Mouse (Mus musculus) spleen, adult 10 weeks (tissue): ENCODE data around the gene Abce1. TPM values are rescaled to one million over a fixed set of nuclear protein-coding genes. Genes with fewer than 3 reads are reported as not detected.

Experiments
- polyA plus RNA-seq: library from polyadenylated mRNA; stranded (reverse); fragments of 350-450 nt; fragmentation: Illumina TruSeq; extraction: RNeasy Lipid Tissue Mini Kit (QIAGEN cat#74804); gene quantifications from one replicate; pipeline ENCODE4 v1.2.3, GENCODE M21; 2015; ENCODE audit warnings: low replicate concordance; ENCODE audit not compliant: insufficient read depth

The Abce1 gene
- polyA plus RNA-seq, result 142 TPM

DNA sequence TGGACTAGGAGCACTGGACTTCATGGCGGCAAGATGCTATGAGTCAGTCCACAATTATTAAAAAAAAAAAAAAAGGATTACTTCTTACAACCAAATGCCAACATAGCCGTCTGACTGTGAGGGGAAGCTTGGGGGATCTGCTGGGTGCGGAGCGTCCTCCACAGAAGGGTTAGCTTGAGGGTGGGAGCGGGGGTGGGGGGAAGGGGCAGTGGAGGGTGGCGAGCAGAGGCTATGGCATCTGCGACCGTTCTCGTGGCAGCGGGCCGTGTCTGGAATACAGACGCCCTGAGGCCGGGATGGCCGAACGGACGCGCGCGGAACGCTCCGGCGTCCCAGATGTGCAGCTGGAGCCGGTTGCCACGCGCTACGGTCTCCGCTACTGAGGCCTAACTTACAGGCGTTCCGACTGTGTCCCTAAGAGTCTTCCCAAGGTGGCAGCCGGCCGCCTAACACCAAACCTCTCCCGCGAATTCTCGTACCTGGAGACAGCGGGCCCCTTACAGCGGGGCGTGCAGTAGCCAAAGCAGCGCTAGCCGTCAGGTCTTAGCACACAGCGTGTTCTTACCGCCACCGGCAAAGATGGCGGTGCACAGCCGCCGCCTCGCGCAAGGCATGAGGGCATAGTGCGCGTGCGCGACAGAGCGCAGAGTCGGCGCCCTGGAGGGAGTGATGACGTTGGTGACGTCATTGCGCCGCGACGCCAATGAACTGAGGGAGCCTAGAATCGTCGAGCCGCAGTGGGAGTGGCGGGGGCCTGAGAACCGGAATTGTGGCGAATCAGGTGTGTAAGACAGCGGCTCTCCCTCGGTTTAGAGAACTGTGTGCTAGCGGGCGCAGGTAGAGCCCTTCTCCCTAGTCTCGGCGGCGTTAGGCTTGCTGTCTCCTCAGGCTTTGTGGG lies at the start of gene Abce1, which contains the start of gene Anapc10:
Abce1 (minus strand) TSS at position 677 of the 898 bp plus-strand sequence.
Anapc10 (plus strand) TSS at position 757 of the 898 bp plus-strand sequence.

DNA sequence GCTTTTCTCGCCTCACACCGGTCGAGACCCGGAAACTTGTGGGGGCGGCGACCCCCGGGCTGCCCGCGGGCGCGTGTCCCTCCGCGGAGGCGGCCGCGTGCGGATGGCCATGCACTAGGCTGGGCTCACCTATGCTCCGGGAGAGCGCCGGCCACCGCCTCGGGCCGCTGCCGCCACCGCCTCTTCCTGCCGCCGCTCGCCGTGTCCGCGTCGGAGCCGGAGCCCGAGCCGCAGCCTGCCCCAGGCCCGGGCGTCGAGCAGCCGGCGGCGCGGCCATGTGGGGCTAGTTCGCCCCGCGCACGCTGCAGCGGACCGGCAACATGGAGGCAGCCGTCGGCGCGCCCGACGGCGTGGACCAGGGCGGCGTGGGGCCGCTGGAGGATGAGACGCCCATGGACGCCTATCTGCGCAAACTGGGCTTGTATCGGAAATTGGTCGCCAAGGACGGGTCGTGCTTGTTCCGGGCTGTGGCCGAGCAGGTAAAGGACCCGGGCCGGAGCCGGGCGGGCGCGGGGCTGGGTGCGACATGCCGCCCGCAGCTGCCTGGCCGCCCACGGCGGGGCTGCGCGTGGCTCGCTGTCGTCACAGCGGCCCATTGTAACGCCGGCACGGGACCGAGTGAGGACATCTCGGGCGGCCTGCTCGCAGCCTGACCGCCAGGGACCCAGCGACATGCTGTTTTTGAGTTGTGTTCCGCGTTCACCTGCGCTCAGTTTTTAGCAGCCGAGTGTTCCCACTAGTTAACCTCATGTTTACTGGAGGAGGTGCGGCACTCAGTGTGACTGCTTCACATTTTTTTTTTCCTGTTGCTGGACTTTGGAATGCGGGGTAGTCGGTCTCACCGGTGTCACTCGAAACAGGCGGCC lies 71.7 kb downstream of the Abce1 start, which contains the start of gene Otud4:
Otud4 (plus strand) TSS at position 33 of the 866 bp plus-strand sequence.

Other genes starting within 250 kb of the Abce1 start
- 80.2 TPM for gene Otud4, start 72.1 kb downstream of the Abce1 start, polyA plus RNA-seq
- gene Anapc10, start 80 bp upstream of the Abce1 start, polyA plus RNA-seq, result 21.3 TPM